Mouse (Mus musculus): ENCODE measurements around the gene Dtx1.

Gene Dtx1

GRCm38 (mm10) chr5:120682982-120683771 is 28.6 kb downstream of the Dtx1 start:
- CTCF ChIA-PET, result interaction anchor here (1.1 to 1.3 kb wide), 3 partner anchors 13 to 21 kb away, joined by 3 to 7 read pairs (median 4); no protein-coding TSS in a partner anchor

- CTCF ChIA-PET, result interaction anchor here (1.1 kb wide), 1 partner anchor 63 kb away, joined by 6 read pairs; no protein-coding TSS in a partner anchor
Observed at GRCm38 (mm10) chr5:120680918-120681317, 30.8 kb downstream of the Dtx1 start.

- CTCF ChIA-PET, result interaction anchor here (0.6 to 3.4 kb wide), 5 partner anchors 35 to 171 kb away, joined by 4 to 15 read pairs (median 6); no protein-coding TSS in a partner anchor
Observed at GRCm38 (mm10) chr5:120679676-120680555, 31.8 kb downstream of the Dtx1 start.

GRCm38 (mm10) chr5:120677516-120677915 is 34.2 kb downstream of the Dtx1 start:
- CTCF ChIA-PET, result interaction anchor here (0.6 to 3.4 kb wide), 5 partner anchors 10 to 60 kb away, joined by 3 to 15 read pairs (median 5); no protein-coding TSS in a partner anchor

- CTCF ChIA-PET, result interaction anchor here (0.8 to 1.0 kb wide), 4 partner anchors 11 to 69 kb away, joined by 3 to 4 read pairs (median 4); no protein-coding TSS in a partner anchor
Observed at GRCm38 (mm10) chr5:120674229-120675145, 37.2 kb downstream of the Dtx1 start.

- CTCF ChIA-PET, result interaction anchor here (0.5 to 0.8 kb wide), 2 partner anchors 13 to 54 kb away, joined by 3 to 14 read pairs; no protein-coding TSS in a partner anchor
Observed at GRCm38 (mm10) chr5:120673626-120674025, 38.1 kb downstream of the Dtx1 start.

GRCm38 (mm10) chr5:120671865-120672264 is 39.9 kb downstream of the Dtx1 start:
- CTCF ChIA-PET, result interaction anchor here (0.7 kb wide), 2 partner anchors 42 to 51 kb away, joined by 5 to 21 read pairs; no protein-coding TSS in a partner anchor

GRCm38 (mm10) chr5:120670132-120670531 is 41.6 kb downstream of the Dtx1 start:
- CTCF ChIA-PET, result no interaction called here

GRCm38 (mm10) chr5:120668761-120669160 is 43.0 kb downstream of the Dtx1 start:
- CTCF ChIA-PET, result interaction anchor here (0.6 kb wide), 1 partner anchor 578 kb away, joined by 3 read pairs; no protein-coding TSS in a partner anchor

GRCm38 (mm10) chr5:120664888-120665287 is 46.8 kb downstream of the Dtx1 start:
- CTCF ChIA-PET, result interaction anchor here (0.7 to 1.1 kb wide), 2 partner anchors 14 to 29 kb away, joined by 3 to 5 read pairs; no protein-coding TSS in a partner anchor

- CTCF ChIA-PET, result interaction anchor here (0.6 to 0.7 kb wide), 2 partner anchors 12 to 519 kb away, joined by 3 to 5 read pairs; no protein-coding TSS in a partner anchor
Observed at GRCm38 (mm10) chr5:120660816-120661215, 50.9 kb downstream of the Dtx1 start.

- CTCF ChIA-PET, result no interaction called here
Observed at GRCm38 (mm10) chr5:120656281-120656751, 55.4 kb downstream of the Dtx1 start.

GRCm38 (mm10) chr5:120653873-120654272 is 57.9 kb downstream of the Dtx1 start:
- CTCF ChIA-PET, result interaction anchor here (1.2 kb wide), 1 partner anchor 35 kb away, joined by 5 read pairs; no protein-coding TSS in a partner anchor

GRCm38 (mm10) chr5:120652915-120653701 is 58.6 kb downstream of the Dtx1 start:
- CTCF ChIA-PET, result interaction anchor here (1.2 kb wide), 1 partner anchor 34 kb away, joined by 5 read pairs; no protein-coding TSS in a partner anchor

GRCm38 (mm10) chr5:120651230-120651629 is 60.5 kb downstream of the Dtx1 start:
- CTCF ChIA-PET, result interaction anchor here (0.7 to 3.1 kb wide), 7 partner anchors 13 to 64 kb away, joined by 3 to 14 read pairs (median 4); no protein-coding TSS in a partner anchor

GRCm38 (mm10) chr5:120649938-120650337 is 61.8 kb downstream of the Dtx1 start:
- CTCF ChIA-PET, result interaction anchor here (0.6 to 3.1 kb wide), 5 partner anchors 18 to 441 kb away, joined by 3 to 14 read pairs (median 4); no protein-coding TSS in a partner anchor

- CTCF ChIA-PET, result interaction anchor here (0.6 to 3.1 kb wide), 9 partner anchors 9 to 442 kb away, joined by 3 to 14 read pairs (median 3); partner anchors contain the start of gene Cfap73
Observed at GRCm38 (mm10) chr5:120649374-120649933, 62.3 kb downstream of the Dtx1 start.

GRCm38 (mm10) chr5:120648569-120649373 is 63.0 kb downstream of the Dtx1 start, which contains the start of gene Rasal1:
TSS of gene Rasal1 (plus strand) at chr5:120648812.
- CTCF ChIA-PET, result interaction anchor here (0.7 to 3.1 kb wide), 7 partner anchors 9 to 61 kb away, joined by 3 to 14 read pairs (median 4); partner anchors contain the start of gene Cfap73
